12 mouse cellular contexts compared by ENCODE assay signal in genomic region chr4:138501048-138501447, GRCm38 (mm10).
"Had no signal": no experiment of that assay in that cellular context is flagged by ENCODE, and none has a peak within 500 bp of the region (broad histone marks: within the 10 kb centered on the region; RNA-seq: fewer than 3 reads in every experiment).

No protein-coding gene starts in this region.

- DNase-seq: retina, postnatal 1 day; right cerebral cortex, adult 18-20 months; right cerebral cortex, postnatal 14 days; right cerebral cortex, postnatal 25 days; right cerebral cortex, postnatal 4 days; spleen, adult 18-20 months; thymus, adult 18-20 months; thymus, adult 2 months; thymus, postnatal 14 days; thymus, postnatal 25 days; thymus, postnatal 36 days; thymus, postnatal 4 days had no signal
